Mouse (Mus musculus) C2C12 (cell line): ENCODE measurements around the gene Runx1. TPM values are rescaled to one million over a fixed set of nuclear protein-coding genes. Genes with fewer than 3 reads are reported as not detected.

Experiments used
- H3K27me3 ChIP-seq: one replicate; pipeline ENCODE4 v1.6.1; 2011; ENCODE audit not compliant: control insufficient read depth, insufficient read depth, insufficient read length
- H3K36me3 ChIP-seq: one replicate; pipeline ENCODE4 v1.6.1; 2011; ENCODE audit not compliant: control insufficient read depth, insufficient read depth
- H3K4me3 ChIP-seq: one replicate; pipeline ENCODE4 v1.5.1; 2011; ENCODE audit warnings: mild to moderate bottlenecking, control low read depth; ENCODE audit not compliant: poor library complexity, insufficient read depth, severe bottlenecking
- H3K79me2 ChIP-seq: one replicate; pipeline ENCODE4 v1.6.1; 2011; ENCODE audit not compliant: control insufficient read depth, insufficient read depth
- H3K79me3 ChIP-seq: one replicate; pipeline ENCODE4 v1.6.1; 2011; ENCODE audit warnings: low read depth, control low read depth
- H3ac ChIP-seq: one replicate; pipeline ENCODE3; 2011; ENCODE audit warnings: low read depth; ENCODE audit not compliant: control insufficient read depth, insufficient read length
- CEBPB ChIP-seq: IDR thresholded peaks from one replicate; pipeline ENCODE4 v1.6.1; 2011; ENCODE audit warnings: low read depth, mild to moderate bottlenecking, control low read depth, moderate library complexity
- CTCF ChIP-seq: IDR thresholded peaks from one replicate; pipeline ENCODE4 v1.5.1; 2011; ENCODE audit not compliant: control insufficient read depth, insufficient read depth, insufficient read length
- FOSL1 ChIP-seq: IDR thresholded peaks from one replicate; pipeline ENCODE4 v1.8.0; 2011; ENCODE audit warnings: mild to moderate bottlenecking, low read length; ENCODE audit not compliant: poor library complexity, insufficient read depth, severe bottlenecking
- MAX ChIP-seq: IDR thresholded peaks from one replicate; pipeline ENCODE4 v1.6.1; 2011; ENCODE audit warnings: mild to moderate bottlenecking, control low read depth
- MYOD1 ChIP-seq: IDR thresholded peaks from one replicate; pipeline ENCODE4 v1.6.1; 2011; ENCODE audit warnings: low read depth; ENCODE audit not compliant: control insufficient read depth, insufficient read length
- MYOG ChIP-seq: IDR thresholded peaks from one replicate; pipeline ENCODE4 v1.6.1; 2011; ENCODE audit not compliant: control insufficient read depth, insufficient read length; ENCODE audit errors: extremely low read depth
- USF1 ChIP-seq: IDR thresholded peaks from one replicate; pipeline ENCODE4 v1.6.1; 2011; ENCODE audit warnings: low read depth, mild to moderate bottlenecking, control low read depth, moderate library complexity
- polyA plus RNA-seq: library from polyadenylated mRNA; unstranded; fragments of >200 nt; fragmentation: generic; extraction: Trizol; gene quantifications from one replicate; pipeline ENCODE4 v1.2.1, GENCODE M21; 2012; ENCODE audit warnings: missing spikeins

The Runx1 gene
- polyA plus RNA-seq, 1 experiment = 28.8 TPM

DNA sequence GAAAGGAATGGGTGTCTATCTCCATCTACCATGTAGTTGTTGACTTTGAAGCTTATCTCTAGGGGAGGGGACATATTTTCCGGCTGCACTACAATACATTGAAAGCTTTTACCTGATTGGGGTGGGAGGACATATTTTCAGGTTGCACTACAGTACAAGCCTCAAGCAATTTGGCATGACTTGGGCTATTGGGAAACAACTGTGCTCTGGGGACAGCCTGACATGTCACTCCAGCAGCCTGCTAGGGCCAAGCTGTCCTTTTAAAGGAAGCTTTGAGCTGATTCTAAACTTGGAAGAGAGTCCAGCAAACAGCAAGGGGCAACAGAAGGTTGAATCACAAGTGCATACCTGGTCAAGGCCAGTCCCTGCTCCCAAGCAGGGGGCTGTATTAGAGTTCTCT lies 270.9 kb downstream of the Runx1 start:
- Histone ChIP-seq H3K79me3 (no peaks in the 10 kb centered on the region), H3ac (no peak overlapping the region), H3K79me2 (no peaks in the 10 kb centered on the region), H3K36me3 (no peaks in the 10 kb centered on the region), H3K4me3 (no peak overlapping the region), H3K27me3 (no peaks in the 10 kb centered on the region)
- TF ChIP-seq MYOD1 = no peak
- no peak for TF ChIP-seq USF1
- TF ChIP-seq FOSL1 = no peak
- no peak for TF ChIP-seq MAX
- no peak for TF ChIP-seq CTCF
- no peak for TF ChIP-seq CEBPB
- TF ChIP-seq MYOG = no peak

DNA sequence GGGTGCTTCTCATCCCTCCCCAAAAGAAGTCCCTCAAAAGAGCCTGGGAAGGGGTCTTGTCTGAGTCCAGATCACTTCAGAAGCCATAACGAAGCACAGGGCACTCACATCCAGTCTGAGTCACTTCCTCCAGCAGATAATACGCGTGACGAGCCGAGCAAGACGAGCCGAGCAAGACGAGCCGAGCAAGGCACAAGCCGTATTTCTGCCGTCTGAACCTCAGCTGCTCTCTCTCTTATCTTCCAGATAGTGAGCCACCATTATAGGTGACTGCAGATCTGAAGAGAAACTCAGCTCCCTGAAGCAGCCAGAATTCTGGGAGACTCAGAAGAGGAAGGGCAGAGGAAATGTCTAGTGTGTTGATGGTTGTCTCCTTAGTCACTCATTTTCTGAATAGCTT lies 273.1 kb downstream of the Runx1 start:
- Histone ChIP-seq H3K36me3 (no peaks in the 10 kb centered on the region), H3K27me3 (no peaks in the 10 kb centered on the region), H3K4me3 (no peak overlapping the region), H3K79me3 (no peaks in the 10 kb centered on the region), H3K79me2 (no peaks in the 10 kb centered on the region), H3ac (no peak overlapping the region)
- peak; percentile 40 for TF ChIP-seq FOSL1
- no peak for TF ChIP-seq CTCF
- TF ChIP-seq MYOD1 = peak; percentile 88

DNA sequence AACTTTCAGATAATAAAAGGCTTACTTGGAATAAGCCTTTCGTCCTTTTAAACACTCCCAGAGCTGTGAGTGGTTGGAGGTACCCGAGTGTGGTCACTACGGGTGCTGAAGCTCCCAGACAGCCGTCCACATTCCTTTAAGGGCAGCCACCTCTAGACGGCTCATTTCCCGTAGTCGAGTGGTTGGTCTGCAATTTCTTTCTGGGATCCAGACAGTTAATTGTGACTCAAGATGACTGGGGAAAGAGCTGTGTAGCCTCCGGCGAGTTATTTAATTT lies 273.9 kb downstream of the Runx1 start:
- H3ac ChIP-seq = peak overlapping the region; percentile 26
- TF ChIP-seq FOSL1 = no peak
- TF ChIP-seq MYOD1 = peak; percentile 32
- H3K4me3 ChIP-seq = no peak overlapping the region
- H3K79me3 ChIP-seq = no peaks in the 10 kb centered on the region
- H3K27me3 ChIP-seq = no peaks in the 10 kb centered on the region
- no peaks in the 10 kb centered on the region for H3K36me3 ChIP-seq
- no peaks in the 10 kb centered on the region for H3K79me2 ChIP-seq
